Mouse (Mus musculus) neural tube, embryonic 13.5 days (tissue): Measurements from ENCODE around the gene Bcas3. TPM values are rescaled to one million over a fixed set of nuclear protein-coding genes. Genes with fewer than 3 reads are reported as not detected.
"Not testable (repeated sequence)": the region's sequence is repeated elsewhere in the genome, so short reads cannot be mapped to it uniquely, and the experiment has no call there.

Experiments
- ATAC-seq: fragments of 200-750 bp; cut with Nextera tagmentation; 2 replicates; pipeline ENCODE4 v1.8.0; 2017; ENCODE audit warnings: low read depth, mild to moderate bottlenecking, moderate TSS enrichment, moderate library complexity
- H3K27ac ChIP-seq: fragments of 300-500 bp; sonication (generic); replicated peaks from 2 replicates; pipeline ENCODE4 v1.5.1; 2015; ENCODE audit warnings: moderate library complexity, mild to moderate bottlenecking, inconsistent platforms
- H3K27me3 ChIP-seq: fragments of 300-500 bp; sonication (generic); 2 replicates; pipeline ENCODE4 v1.6.1; 2015; ENCODE audit warnings: mild to moderate bottlenecking, inconsistent platforms
- H3K36me3 ChIP-seq: fragments of 300-500 bp; sonication (generic); 2 replicates; pipeline ENCODE4 v1.6.1; 2015; ENCODE audit warnings: mild to moderate bottlenecking, inconsistent platforms
- H3K4me1 ChIP-seq: fragments of 300-500 bp; sonication (generic); replicated peaks from 2 replicates; pipeline ENCODE4 v1.6.1; 2015; ENCODE audit warnings: inconsistent platforms
- H3K4me2 ChIP-seq: fragments of 300-500 bp; sonication (generic); 2 replicates; pipeline ENCODE4 v1.6.1; 2015; ENCODE audit warnings: inconsistent platforms, mild to moderate bottlenecking, moderate library complexity
- H3K4me3 ChIP-seq: fragments of 300-500 bp; sonication (generic); 2 replicates; pipeline ENCODE4 v1.5.1; 2015; ENCODE audit warnings: mild to moderate bottlenecking, inconsistent platforms
- H3K9ac ChIP-seq: fragments of 300-500 bp; sonication (generic); 2 replicates; pipeline ENCODE4 v1.6.1; 2015; ENCODE audit warnings: moderate library complexity, mild to moderate bottlenecking, inconsistent platforms
- H3K9me3 ChIP-seq: fragments of 300-500 bp; sonication (generic); 2 replicates; pipeline ENCODE4 v1.6.1; 2016; ENCODE audit warnings: inconsistent platforms
- WGBS: fragments of 180-500 bp; shearing (Covaris S2); methylation state at CpG from one replicate; pipeline ENCODE4 v1.1.7; 2015; 5-methylcytosine and 5-hydroxymethylcytosine counted together
- polyA plus RNA-seq: library from polyadenylated mRNA; unstranded; fragments of >200 nt; fragmentation: Nextera tagmentation; extraction: Ambion mirVana; gene quantifications from 2 replicates; pipeline ENCODE4 v1.2.1, GENCODE M21; 2015

The Bcas3 gene
- polyA plus RNA-seq, 1 experiment from 2014 or later, result 37.7 TPM

GRCm38 (mm10) chr11:85713814-85714208, 360.8 kb downstream of the Bcas3 start:
- H3K27me3 ChIP-seq, result peaks cover 14% of the 10 kb centered on the region

GRCm38 (mm10) chr11:85714312-85714931, 361.5 kb downstream of the Bcas3 start:
- ATAC-seq, result peak; percentile 27; the same call in 1 of the 2 replicates
- no peak overlapping the region for H3K9ac ChIP-seq
- 4% methylated on average over 7 of the region's 7 CpGs for WGBS
- peak overlapping the region; percentile 0; the same call in 1 of the 2 replicates for H3K27ac ChIP-seq
- H3K36me3 ChIP-seq, result no peaks in the 10 kb centered on the region
- H3K27me3 ChIP-seq, result peaks cover 14% of the 10 kb centered on the region
- no peak overlapping the region for H3K4me3 ChIP-seq
- no peaks in the 10 kb centered on the region for H3K9me3 ChIP-seq
- peaks cover 34% of the 10 kb centered on the region for H3K4me1 ChIP-seq
- H3K4me2 ChIP-seq, result no peak overlapping the region

More at GRCm38 (mm10) chr11:85713814-85714208, 360.8 kb downstream of the Bcas3 start:
- no peak for ATAC-seq
- Histone ChIP-seq H3K27ac (no peak overlapping the region; the same call in 1 of the 2 replicates), H3K9me3 (no peaks in the 10 kb centered on the region), H3K36me3 (no peaks in the 10 kb centered on the region), H3K4me1 (peaks cover 34% of the 10 kb centered on the region), H3K9ac (no peak overlapping the region), H3K4me3 (no peak overlapping the region), H3K4me2 (no peak overlapping the region)
- 7% methylated on average over 2 of the region's 2 CpGs for WGBS

- H3K27me3 ChIP-seq, result peaks cover 14% of the 10 kb centered on the region
- not testable (repeated sequence) for H3K4me3 ChIP-seq, H3K9me3 ChIP-seq, H3K9ac ChIP-seq, ATAC-seq, H3K36me3 ChIP-seq, H3K27ac ChIP-seq, H3K4me2 ChIP-seq
- 69% methylated on average over 2 of the region's 2 CpGs for WGBS
- H3K4me1 ChIP-seq, result peaks cover 51% of the 10 kb centered on the region
Observed at GRCm38 (mm10) chr11:85716730-85717129, 363.8 kb downstream of the Bcas3 start.

- 86% methylated on average over 10 of the region's 10 CpGs for WGBS
- no peak for ATAC-seq
Observed at GRCm38 (mm10) chr11:85719091-85719490, 366.1 kb downstream of the Bcas3 start.

GRCm38 (mm10) chr11:85719766-85720165, 366.8 kb downstream of the Bcas3 start:
- Histone ChIP-seq H3K4me2 (no peak overlapping the region), H3K4me3 (no peak overlapping the region), H3K27ac (no peak overlapping the region), H3K9ac (0 out of 2 replicates have a peak overlapping the region, but pooled peaks have one; percentile 8), H3K9me3 (no peaks in the 10 kb centered on the region), H3K36me3 (no peaks in the 10 kb centered on the region), H3K4me1 (peaks cover 28% of the 10 kb centered on the region), H3K27me3 (peaks cover 14% of the 10 kb centered on the region)
- 18% methylated on average over 7 of the region's 7 CpGs for WGBS
- no peak for ATAC-seq

More at GRCm38 (mm10) chr11:85719091-85719490, 366.1 kb downstream of the Bcas3 start:
- Histone ChIP-seq H3K36me3 (no peaks in the 10 kb centered on the region), H3K27me3 (peaks cover 14% of the 10 kb centered on the region), H3K4me2 (no peak overlapping the region), H3K4me1 (peaks cover 34% of the 10 kb centered on the region), H3K9ac (no peak overlapping the region), H3K27ac (no peak overlapping the region), H3K4me3 (no peak overlapping the region), H3K9me3 (no peaks in the 10 kb centered on the region)

- Histone ChIP-seq H3K36me3 (no peaks in the 10 kb centered on the region), H3K27me3 (peaks cover 14% of the 10 kb centered on the region), H3K4me2 (no peak overlapping the region), H3K9me3 (no peaks in the 10 kb centered on the region), H3K4me3 (no peak overlapping the region), H3K27ac (0 out of 2 replicates have a peak overlapping the region, but pooled peaks have one; percentile 28), H3K9ac (0 out of 2 replicates have a peak overlapping the region, but pooled peaks have one; percentile 8), H3K4me1 (peaks cover 22% of the 10 kb centered on the region)
- no peak for ATAC-seq
- 3% methylated on average over 6 of the region's 6 CpGs for WGBS
Observed at GRCm38 (mm10) chr11:85720269-85720773, 367.4 kb downstream of the Bcas3 start.

GRCm38 (mm10) chr11:85721986-85722385, 369.0 kb downstream of the Bcas3 start:
- H3K27me3 ChIP-seq, result 0 out of 2 replicates have a peak, but pooled peaks cover 7% of the 10 kb centered on the region
- H3K4me3 ChIP-seq, result no peak overlapping the region
- H3K9me3 ChIP-seq, result no peaks in the 10 kb centered on the region
- peaks cover 22% of the 10 kb centered on the region for H3K4me1 ChIP-seq
- no peak overlapping the region for H3K4me2 ChIP-seq
- ATAC-seq, result no peak
- 79% methylated on average over 4 of the region's 4 CpGs for WGBS
- no peak overlapping the region for H3K9ac ChIP-seq
- H3K27ac ChIP-seq, result no peak overlapping the region
- H3K36me3 ChIP-seq, result no peaks in the 10 kb centered on the region

- no peaks in the 10 kb centered on the region for H3K36me3 ChIP-seq
- ATAC-seq, result no peak
- H3K4me1 ChIP-seq, result peaks cover 20% of the 10 kb centered on the region
- no peak overlapping the region for H3K4me2 ChIP-seq
- H3K9me3 ChIP-seq, result no peaks in the 10 kb centered on the region
- no peak overlapping the region for H3K27ac ChIP-seq
- H3K27me3 ChIP-seq, result no peaks in the 10 kb centered on the region
- no peak overlapping the region for H3K4me3 ChIP-seq
- no peak overlapping the region for H3K9ac ChIP-seq
- 83% methylated on average over 6 of the region's 6 CpGs for WGBS
Observed at GRCm38 (mm10) chr11:85724159-85724558, 371.2 kb downstream of the Bcas3 start.

- 81% methylated on average over 2 of the region's 2 CpGs for WGBS
- peaks cover 3% of the 10 kb centered on the region; the same call in 1 of the 2 replicates for H3K4me1 ChIP-seq
Observed at GRCm38 (mm10) chr11:85729725-85730124, 376.8 kb downstream of the Bcas3 start.

GRCm38 (mm10) chr11:85732462-85733012, 379.6 kb downstream of the Bcas3 start:
- no peak overlapping the region for H3K27ac ChIP-seq
- H3K4me1 ChIP-seq, result peaks cover 10% of the 10 kb centered on the region
- no peak overlapping the region for H3K4me3 ChIP-seq
- no peaks in the 10 kb centered on the region for H3K9me3 ChIP-seq
- H3K9ac ChIP-seq, result no peak overlapping the region
- H3K27me3 ChIP-seq, result 0 out of 2 replicates have a peak, but pooled peaks cover 5% of the 10 kb centered on the region
- 71% methylated on average over 4 of the region's 4 CpGs for WGBS
- no peaks in the 10 kb centered on the region for H3K36me3 ChIP-seq
- ATAC-seq, result no peak
- no peak overlapping the region for H3K4me2 ChIP-seq

More at GRCm38 (mm10) chr11:85729725-85730124, 376.8 kb downstream of the Bcas3 start:
- no peak overlapping the region for H3K4me3 ChIP-seq
- no peak overlapping the region for H3K27ac ChIP-seq
- H3K27me3 ChIP-seq, result no peaks in the 10 kb centered on the region
- H3K9me3 ChIP-seq, result no peaks in the 10 kb centered on the region
- H3K4me2 ChIP-seq, result no peak overlapping the region
- H3K36me3 ChIP-seq, result no peaks in the 10 kb centered on the region
- H3K9ac ChIP-seq, result no peak overlapping the region
- ATAC-seq, result no peak

GRCm38 (mm10) chr11:85733577-85733976, 380.6 kb downstream of the Bcas3 start:
- H3K4me2 ChIP-seq, result no peak overlapping the region
- no peak overlapping the region for H3K27ac ChIP-seq
- peaks cover 10% of the 10 kb centered on the region for H3K4me1 ChIP-seq
- H3K36me3 ChIP-seq, result no peaks in the 10 kb centered on the region
- 60% methylated on average over 3 of the region's 3 CpGs for WGBS
- no peaks in the 10 kb centered on the region for H3K9me3 ChIP-seq
- H3K4me3 ChIP-seq, result no peak overlapping the region
- no peak overlapping the region for H3K9ac ChIP-seq
- no peak for ATAC-seq
- 0 out of 2 replicates have a peak, but pooled peaks cover 5% of the 10 kb centered on the region for H3K27me3 ChIP-seq
